21 mouse cellular contexts compared by ENCODE assay signal in the genomic region with DNA sequence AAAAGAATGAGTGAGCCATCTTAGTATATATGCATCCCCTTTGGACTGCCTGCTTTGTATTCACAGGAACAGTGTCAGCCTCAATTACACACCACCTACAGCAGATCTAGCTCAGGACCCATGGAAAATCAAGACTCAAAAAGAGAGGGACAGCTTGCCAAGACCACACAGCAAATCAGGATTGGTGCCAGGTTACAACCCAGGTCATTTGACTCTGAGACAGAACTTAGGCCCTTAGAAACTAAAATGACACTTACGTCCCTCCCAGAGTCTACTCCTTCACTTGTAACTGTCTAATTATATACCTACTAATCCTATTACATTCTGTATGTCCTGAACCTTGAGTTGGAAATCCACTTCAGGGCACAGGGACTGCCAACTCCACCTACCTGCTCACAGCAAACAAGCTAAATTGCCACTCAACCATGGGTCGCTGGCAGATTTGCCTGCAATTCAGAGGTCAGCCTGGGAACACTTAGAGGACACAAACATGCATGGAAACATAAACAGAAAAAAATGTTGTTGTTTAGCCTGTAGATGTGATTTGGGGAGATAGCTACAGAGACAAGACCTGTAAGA. TPM values are rescaled to one million over a fixed set of nuclear protein-coding genes. Genes with fewer than 3 reads are reported as not detected.
"Had no signal": no experiment of that assay in that cellular context is flagged by ENCODE, and none has a peak within 500 bp of the region (broad histone marks: within the 10 kb centered on the region; RNA-seq: fewer than 3 reads in every experiment).

No protein-coding gene starts in this region.

- H3K9me3 ChIP-seq: limb, embryonic 10.5 days; limb, embryonic 13.5 days; liver, embryonic 13.5 days; megakaryocyte, embryonic 14.5 days; midbrain, embryonic 10.5 days; midbrain, embryonic 13.5 days; neural tube, embryonic 13.5 days; stomach, embryonic 15.5 days had no signal

- H3K36me3 ChIP-seq: limb, embryonic 10.5 days; limb, embryonic 13.5 days; liver, embryonic 13.5 days; midbrain, embryonic 10.5 days; midbrain, embryonic 13.5 days; neural tube, embryonic 13.5 days; stomach, embryonic 15.5 days had no signal

- H3K27ac ChIP-seq: kidney, postnatal 0 days; layer of hippocampus, adult 2 months; limb, embryonic 10.5 days; limb, embryonic 13.5 days; liver, embryonic 13.5 days; midbrain, embryonic 10.5 days; midbrain, embryonic 13.5 days; neural tube, embryonic 13.5 days; stomach, embryonic 15.5 days had no signal

- H3K27me3 ChIP-seq: limb, embryonic 13.5 days; liver, embryonic 13.5 days; midbrain, embryonic 13.5 days; neural tube, embryonic 13.5 days; stomach, embryonic 15.5 days had no signal

- H3K4me3 ChIP-seq: layer of hippocampus, adult 2 months; limb, embryonic 10.5 days; limb, embryonic 13.5 days; liver, embryonic 13.5 days; megakaryocyte, embryonic 14.5 days; midbrain, embryonic 10.5 days; midbrain, embryonic 13.5 days; myocyte; neural tube, embryonic 13.5 days; stomach, embryonic 15.5 days had no signal

- H3K4me2 ChIP-seq: limb, embryonic 13.5 days; liver, embryonic 13.5 days; midbrain, embryonic 13.5 days; neural tube, embryonic 13.5 days; stomach, embryonic 15.5 days had no signal

- ATAC-seq: intestine, postnatal 0 days; midbrain, embryonic 13.5 days; midbrain, embryonic 16.5 days had no signal

- H3K4me1 ChIP-seq: liver, embryonic 13.5 days; midbrain, embryonic 10.5 days; midbrain, embryonic 13.5 days; neural tube, embryonic 13.5 days; stomach, embryonic 15.5 days had no signal

- H3K9ac ChIP-seq: limb, embryonic 13.5 days; liver, embryonic 13.5 days; midbrain, embryonic 13.5 days; neural tube, embryonic 13.5 days; stomach, embryonic 15.5 days had no signal

- DNase-seq: layer of hippocampus, adult 9-11 months; liver; liver, embryonic 13.5 days; retina, postnatal 1 day; right cerebral cortex, postnatal 25 days; spleen, adult 18-20 months; thymus, postnatal 36 days had no signal

RNA-seq across cellular contexts. Expression of gene Cyp4b1, which starts 56.5 kb away (rescaled TPM):
- total RNA-seq: monocyte, adult 5-6 weeks; neutrophil, adult 5-6 weeks had no signal
- polyA plus RNA-seq: limb, embryonic 10.5 days; midbrain, embryonic 10.5 days had no signal
